Mouse (Mus musculus) cortical plate, adult 2 months (tissue): ENCODE data around the gene Myof. TPM values are rescaled to one million over a fixed set of nuclear protein-coding genes. Genes with fewer than 3 reads are reported as not detected.

Experiments
- H3K27ac ChIP-seq: fragments of 200-500 bp; 2 replicates; pipeline ENCODE4 v1.5.1; 2012; ENCODE audit warnings: low read length, control low read depth, inconsistent platforms; ENCODE audit not compliant: insufficient read depth
- H3K4me1 ChIP-seq: fragments of 200-500 bp; 2 replicates; pipeline ENCODE4 v1.6.1; 2011; ENCODE audit warnings: low read length; ENCODE audit not compliant: control insufficient read depth, insufficient read depth
- H3K4me3 ChIP-seq: fragments of 200-500 bp; 2 replicates; pipeline ENCODE4 v1.5.1; 2011; ENCODE audit warnings: mild to moderate bottlenecking, low read length, control low read depth; ENCODE audit not compliant: insufficient read depth
- CTCF ChIP-seq: fragments of 200-500 bp; IDR thresholded peaks from 2 replicates; pipeline ENCODE4 v1.5.1; 2011; ENCODE audit warnings: mild to moderate bottlenecking, control low read depth, low read length; ENCODE audit not compliant: insufficient read depth; ENCODE audit errors: extremely low read depth
- POLR2A ChIP-seq: fragments of 200-500 bp; IDR thresholded peaks from 2 replicates; pipeline ENCODE4 v1.6.1; 2011; ENCODE audit warnings: mild to moderate bottlenecking, low read length, control low read depth; ENCODE audit not compliant: insufficient read depth; ENCODE audit errors: extremely low read depth
- polyA plus RNA-seq: library from polyadenylated mRNA; depleted of rRNA; stranded (reverse); fragments of >200 nt; gene quantifications from 2 replicates; pipeline ENCODE4 v1.2.3, GENCODE M21; 2012; rRNA removed

Gene Myof
- polyA plus RNA-seq, 1 experiment = 4.8 TPM

DNA sequence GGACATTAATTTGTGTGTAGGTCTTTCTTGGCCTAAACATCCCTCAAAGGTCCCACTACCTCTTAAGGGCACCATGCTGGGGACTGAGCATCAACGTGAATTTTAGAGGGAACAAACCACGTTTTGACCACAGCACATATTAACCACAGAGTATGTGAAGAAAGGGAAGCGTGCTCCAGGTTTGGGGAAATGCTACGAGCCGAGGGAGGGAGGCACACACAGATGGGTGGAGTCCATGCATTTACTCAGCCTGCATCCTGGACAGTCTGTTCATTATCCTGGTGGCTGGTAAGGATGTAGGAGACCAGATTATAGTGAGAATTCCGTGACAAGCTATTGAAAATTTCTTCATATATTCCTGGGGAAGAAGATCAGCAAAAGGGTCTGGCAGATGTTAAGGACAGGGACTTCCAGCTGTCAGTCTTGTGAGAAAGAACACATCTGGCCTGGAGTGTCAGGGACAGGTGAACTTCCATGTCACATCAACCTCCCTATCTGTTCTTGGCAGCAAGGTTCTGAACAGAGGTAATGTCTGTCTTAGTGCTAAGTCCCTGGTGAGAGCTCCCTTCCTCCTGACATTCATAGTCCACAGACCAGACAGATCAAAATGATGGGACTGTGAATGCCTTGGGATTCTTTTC, 166.7 kb downstream of the Myof start:
- H3K27ac ChIP-seq = no peak overlapping the region
- H3K4me1 ChIP-seq = no peaks in the 10 kb centered on the region
- no peak overlapping the region for H3K4me3 ChIP-seq
- TF ChIP-seq CTCF (no peak), POLR2A (no peak)

DNA sequence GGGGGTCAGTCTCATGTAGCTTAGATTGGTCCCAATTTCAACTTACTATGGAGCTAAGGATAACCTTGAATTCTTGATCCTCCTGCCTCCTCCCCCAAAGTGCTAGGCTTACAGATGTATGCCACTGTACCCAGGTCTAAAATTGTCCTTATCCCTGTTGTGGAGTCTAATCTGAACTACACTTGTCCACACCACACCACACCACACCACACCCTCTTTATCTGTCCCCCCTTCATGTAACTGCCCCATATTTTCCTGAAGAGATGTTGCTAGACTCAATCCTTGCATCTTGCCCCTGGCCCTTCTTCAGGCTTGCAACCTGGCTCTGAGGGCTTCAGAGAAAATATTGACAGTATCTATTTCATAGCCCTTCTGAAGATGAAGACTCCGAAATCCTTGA, 169.9 kb downstream of the Myof start:
- TF ChIP-seq CTCF (no peak), POLR2A (no peak)
- Histone ChIP-seq H3K4me3 (no peak overlapping the region), H3K4me1 (no peaks in the 10 kb centered on the region), H3K27ac (no peak overlapping the region)

DNA sequence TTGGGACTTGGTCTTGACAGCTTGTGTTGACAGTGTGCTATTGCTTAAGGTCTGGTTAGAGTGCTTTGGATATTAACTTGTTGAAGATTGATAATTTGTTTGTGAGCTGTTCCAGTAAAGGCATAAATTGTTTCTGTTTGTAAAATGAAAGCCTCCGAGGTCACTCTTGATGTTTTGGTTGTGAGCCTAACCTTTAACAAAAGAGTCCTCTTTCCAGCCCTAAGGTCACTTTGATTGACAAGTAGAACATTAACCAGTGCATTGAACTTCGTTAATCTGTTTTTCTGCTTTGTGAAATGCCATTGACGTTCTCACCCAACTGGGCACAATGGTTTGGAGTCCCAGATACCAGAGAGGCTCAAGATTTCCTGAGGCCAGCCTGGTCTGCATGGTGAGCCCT, 175.8 kb downstream of the Myof start:
- no peak for TF ChIP-seq CTCF
- TF ChIP-seq POLR2A = no peak
- H3K4me3 ChIP-seq = no peak overlapping the region
- H3K27ac ChIP-seq = no peak overlapping the region
- no peaks in the 10 kb centered on the region for H3K4me1 ChIP-seq

DNA sequence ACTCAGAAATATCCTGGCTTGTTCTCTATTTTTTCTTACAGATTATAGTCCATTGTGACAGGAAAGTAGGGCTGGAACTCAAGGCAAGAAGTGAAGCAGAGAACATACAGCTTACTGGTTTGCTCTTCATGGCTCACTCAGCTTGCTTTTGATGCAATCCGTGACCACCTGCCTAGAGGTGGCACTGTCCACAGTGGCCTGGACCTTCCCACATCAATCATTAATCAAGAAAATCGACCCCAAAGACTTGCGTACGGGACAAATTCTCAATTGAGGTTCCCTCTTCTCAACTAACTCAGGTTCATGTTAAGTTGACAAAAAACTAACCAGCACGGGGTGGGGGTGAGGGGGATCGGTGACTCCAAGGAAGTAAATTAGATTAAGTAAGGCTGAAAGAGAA, 176.4 kb downstream of the Myof start:
- TF ChIP-seq POLR2A (no peak), CTCF (no peak)
- H3K4me3 ChIP-seq = no peak overlapping the region
- H3K4me1 ChIP-seq = no peaks in the 10 kb centered on the region
- no peak overlapping the region for H3K27ac ChIP-seq

DNA sequence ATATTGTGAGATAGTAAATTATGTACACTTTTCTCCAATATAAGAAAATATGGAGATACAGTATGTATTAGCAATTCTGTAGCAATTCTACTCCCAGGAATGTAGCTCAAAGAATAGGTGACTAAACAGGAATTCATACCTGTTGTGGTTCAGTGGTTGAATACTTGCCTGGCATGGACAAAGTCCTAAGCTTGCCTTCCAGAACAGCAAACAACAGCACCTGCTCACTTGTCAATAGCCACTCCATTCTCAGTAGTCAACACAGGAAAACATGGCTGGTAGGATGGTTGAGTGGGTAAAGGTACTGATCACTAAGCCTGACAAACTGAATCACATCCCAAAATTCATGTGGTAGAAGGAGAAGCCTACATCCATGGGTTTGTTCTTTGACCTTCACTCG, 182.2 kb downstream of the Myof start:
- no peak for TF ChIP-seq CTCF
- no peak overlapping the region for H3K27ac ChIP-seq
- H3K4me3 ChIP-seq = no peak overlapping the region
- no peaks in the 10 kb centered on the region for H3K4me1 ChIP-seq

DNA sequence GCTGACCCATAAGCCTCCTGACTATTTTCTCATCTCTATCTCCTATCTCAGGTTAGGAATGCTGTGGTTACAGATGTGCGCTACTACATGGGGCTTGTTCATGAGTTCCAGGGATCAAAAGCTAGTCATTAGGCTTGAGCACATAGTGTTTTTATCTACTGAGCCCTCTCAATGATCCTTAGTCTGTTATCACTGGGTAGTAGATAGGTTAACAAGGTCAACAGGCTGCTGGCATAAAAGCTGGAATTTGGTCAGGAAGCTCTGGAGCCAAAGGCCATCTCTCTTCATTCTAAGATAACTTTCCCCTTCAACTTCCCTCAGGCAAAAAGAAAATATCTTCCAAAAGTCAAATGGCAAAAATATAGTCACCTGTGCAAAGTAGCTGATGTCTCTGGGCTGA, 183.1 kb downstream of the Myof start:
- no peak for TF ChIP-seq CTCF
- no peak for TF ChIP-seq POLR2A
- no peak overlapping the region for H3K4me3 ChIP-seq
- H3K4me1 ChIP-seq = no peaks in the 10 kb centered on the region
- H3K27ac ChIP-seq = no peak overlapping the region

DNA sequence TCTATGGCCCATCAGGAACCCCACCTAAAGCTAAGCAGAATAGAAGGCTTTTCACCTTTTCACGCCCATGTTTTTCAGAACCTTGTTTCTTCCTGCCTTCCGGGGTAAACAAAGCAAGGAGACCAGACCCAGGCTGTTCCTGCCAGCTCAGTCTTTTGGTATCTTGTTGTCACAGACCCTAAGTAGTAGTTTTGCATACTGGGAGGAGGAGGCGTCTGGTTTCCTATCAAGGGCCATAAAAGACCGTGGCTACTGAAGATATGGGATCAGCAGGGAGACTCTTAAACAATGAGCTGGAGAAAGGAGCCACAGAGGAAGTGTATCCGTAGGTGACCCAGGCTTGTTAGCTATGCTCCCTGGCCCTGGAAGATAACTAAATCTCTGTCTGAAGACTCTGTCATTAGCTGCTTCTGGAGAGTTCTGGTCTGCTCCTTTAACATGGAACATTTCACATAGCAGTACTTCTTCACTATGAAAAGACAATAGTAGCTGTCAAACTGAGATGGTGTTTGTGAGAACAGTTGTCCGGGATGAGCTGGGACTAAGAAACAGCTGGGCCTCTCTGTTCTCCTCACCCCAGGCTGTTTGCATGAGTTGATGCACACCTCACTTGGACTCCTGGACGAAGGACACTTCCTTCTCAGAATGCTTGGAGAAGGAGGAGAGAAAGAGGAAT, 184.8 kb downstream of the Myof start:
- Histone ChIP-seq H3K4me1 (no peaks in the 10 kb centered on the region), H3K27ac (no peak overlapping the region), H3K4me3 (no peak overlapping the region)
- TF ChIP-seq CTCF (no peak), POLR2A (no peak)

DNA sequence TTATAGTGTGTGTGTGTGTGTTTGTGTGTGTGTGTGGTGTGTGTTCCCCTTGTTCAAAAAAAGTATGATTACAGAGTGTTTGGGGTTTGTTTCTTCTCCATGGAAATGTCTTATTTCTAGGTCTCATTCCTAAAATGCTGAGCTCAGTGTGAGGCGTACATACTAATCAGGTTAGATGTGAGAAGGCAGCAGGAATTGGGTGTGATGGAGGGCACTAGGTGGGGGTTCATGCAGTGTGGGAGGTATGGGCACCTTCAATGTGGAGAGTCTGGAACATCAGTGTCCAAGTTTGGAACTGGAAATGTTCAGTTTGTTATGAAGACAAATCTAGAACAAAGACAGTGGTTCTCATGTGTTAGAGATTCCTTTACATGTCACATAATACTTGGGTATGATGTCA, 191.3 kb downstream of the Myof start:
- H3K4me3 ChIP-seq = no peak overlapping the region
- TF ChIP-seq POLR2A (no peak), CTCF (no peak)
- H3K27ac ChIP-seq = no peak overlapping the region
- H3K4me1 ChIP-seq = no peaks in the 10 kb centered on the region

DNA sequence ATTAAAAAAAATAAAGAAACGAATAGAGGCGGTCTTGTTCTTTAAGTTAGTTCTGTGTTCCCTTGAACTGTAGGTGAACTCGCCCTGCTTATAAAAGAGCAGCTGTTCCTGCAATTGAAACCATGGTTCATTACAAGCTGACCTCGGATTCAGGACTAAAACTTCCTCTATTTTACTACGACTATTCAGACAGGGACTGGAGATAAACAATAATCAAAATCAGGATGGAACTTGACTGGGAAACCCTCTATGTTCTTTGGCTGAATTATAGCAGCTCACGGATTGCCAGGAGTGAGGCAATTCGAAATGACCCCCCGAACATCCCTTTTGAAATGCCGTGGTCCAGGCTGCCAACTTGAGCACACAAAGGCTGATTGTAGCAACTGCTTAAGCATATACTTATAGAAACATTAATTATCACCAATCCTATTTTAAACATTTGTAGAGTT, 191.8 kb downstream of the Myof start:
- H3K27ac ChIP-seq = no peak overlapping the region
- TF ChIP-seq POLR2A (no peak), CTCF (no peak)
- H3K4me3 ChIP-seq = no peak overlapping the region
- H3K4me1 ChIP-seq = no peaks in the 10 kb centered on the region

Other genes starting within 250 kb of the Myof start
- 0.44 and 0.79 TPM in 2 replicates for gene Cep55, start 11.4 kb upstream of the Myof start, polyA plus RNA-seq
- 0.11 TPM in 1 of 2 replicates, not detected in the other for gene Ffar4, start 53.5 kb upstream of the Myof start, polyA plus RNA-seq
- 33.6 and 35.8 TPM in 2 replicates for gene Rbp4, start 81.7 kb upstream of the Myof start, polyA plus RNA-seq
- gene Pde6c, start 89.2 kb upstream of the Myof start, polyA plus RNA-seq = 0.21 and 0.34 TPM in 2 replicates
- gene Fra10ac1, start 180.6 kb upstream of the Myof start, polyA plus RNA-seq = 21.4 and 24.9 TPM in 2 replicates
- gene Lgi1, start 221.0 kb upstream of the Myof start, polyA plus RNA-seq = 80.9 and 90.5 TPM in 2 replicates